Mouse (Mus musculus): ENCODE measurements around the gene Tfec.

Gene Tfec

GRCm38 (mm10) chr6:16898251-16898862 is at the start of gene Tfec:
TSS of gene Tfec (minus strand) at chr6:16898441.
- no peak for DNase-seq

GRCm38 (mm10) chr6:16947837-16948236 is 49.6 kb upstream of the Tfec start:
- no peak for DNase-seq

DNA sequence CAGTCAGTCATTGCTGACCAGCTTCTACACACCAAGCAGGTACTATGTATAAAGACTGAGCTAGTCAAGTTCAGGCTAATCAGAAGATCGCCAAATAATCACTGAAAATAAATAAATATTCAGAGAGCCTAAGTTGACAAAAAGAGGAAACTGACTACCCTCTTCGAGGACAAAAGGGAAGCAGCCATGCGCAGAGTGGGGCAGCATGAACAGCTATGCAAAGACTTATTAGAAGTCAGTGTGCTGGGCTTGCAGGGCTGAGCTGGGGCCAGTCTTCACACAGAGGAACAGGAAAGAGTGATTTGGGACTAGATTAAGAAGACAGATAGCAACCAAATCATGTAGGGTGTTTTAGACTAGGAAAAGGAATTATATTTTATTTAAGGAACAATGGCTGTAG is 45.3 kb upstream of the Tfec start:
- DNase-seq: no peak

DNA sequence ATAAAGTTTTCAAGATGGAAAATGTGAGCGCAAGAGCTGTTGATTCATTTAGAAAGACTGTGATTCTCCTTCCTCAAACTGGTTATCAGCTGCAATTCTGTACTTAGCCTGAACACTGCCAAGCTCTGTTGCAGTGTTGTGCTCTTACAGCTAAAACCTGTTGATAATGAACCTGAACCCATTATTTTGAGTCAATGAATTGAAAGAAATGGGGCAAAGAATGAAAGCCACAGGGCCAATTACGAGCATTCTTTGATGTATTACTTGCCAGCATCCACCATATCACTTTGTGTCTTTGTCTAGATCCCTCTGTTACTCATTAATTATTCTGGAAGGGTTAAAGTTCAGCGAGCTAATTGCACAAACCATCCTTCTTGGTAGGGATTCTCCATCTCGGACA is 44.2 kb upstream of the Tfec start:
- DNase-seq: no peak

GRCm38 (mm10) chr6:16931059-16931458 is 32.8 kb upstream of the Tfec start:
- no peak for DNase-seq

DNA sequence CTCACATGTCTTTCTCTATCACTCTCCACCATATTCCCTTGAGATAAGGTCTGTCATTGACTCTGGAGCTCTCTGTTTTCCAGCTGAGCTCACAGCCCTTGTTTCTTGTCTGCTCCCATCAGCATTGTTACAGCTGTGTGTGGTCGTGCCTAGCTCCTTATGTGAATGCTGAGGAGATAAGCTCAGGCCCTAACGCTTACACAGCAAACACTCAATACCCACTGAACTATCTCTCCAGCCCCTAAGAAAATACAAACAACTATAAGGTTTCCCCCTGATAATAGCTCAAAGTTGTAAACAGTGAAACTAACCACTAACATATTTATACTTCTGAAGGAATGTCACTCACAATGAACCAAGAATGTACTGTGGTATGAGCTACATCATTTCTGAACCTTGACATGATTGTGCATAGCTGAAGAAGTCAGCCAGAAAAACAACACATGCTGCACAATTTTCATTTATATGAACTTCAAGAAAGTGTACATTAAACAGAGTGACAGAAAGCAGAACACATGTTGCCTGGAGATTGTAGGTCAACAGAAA is 21.9 kb upstream of the Tfec start:
- DNase-seq: no peak

- no peak for DNase-seq
Measured at GRCm38 (mm10) chr6:16891819-16892218, 6.4 kb downstream of the Tfec start.

DNA sequence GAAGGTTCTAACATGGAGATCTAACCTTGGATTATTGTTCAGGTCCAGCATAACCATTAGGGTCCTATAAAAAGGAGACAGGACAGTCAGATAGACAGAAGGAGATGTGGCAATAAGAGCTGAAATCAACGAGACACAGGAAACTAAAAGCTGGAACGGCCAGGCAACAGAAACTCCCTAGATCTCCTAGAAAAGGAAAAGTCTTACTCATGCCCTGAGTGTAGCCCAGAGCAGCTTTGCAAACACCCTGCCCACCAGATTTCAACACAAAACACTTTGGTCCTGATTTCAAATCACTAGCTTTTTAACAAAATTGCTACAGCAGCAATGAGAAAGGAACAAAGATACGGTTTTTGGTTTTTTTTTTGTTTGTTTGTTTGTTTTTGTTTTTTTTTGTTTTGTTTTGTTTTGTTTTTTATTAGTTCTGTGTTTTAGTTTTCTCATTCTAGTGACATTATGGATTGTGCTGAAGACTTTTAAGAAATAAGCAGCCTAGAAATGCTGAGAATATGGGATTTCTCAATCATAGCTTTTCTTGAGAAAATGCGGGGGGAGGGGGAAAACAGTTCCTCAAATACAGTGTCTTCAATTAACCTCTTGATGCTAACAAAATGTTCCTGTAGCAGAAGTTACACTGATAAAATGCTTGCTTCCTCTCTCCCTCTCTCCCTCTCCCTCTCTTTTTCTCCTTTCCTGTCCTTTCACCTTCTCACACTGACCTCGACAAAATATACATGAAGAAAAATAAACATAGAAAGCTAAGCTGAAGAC is 14.5 kb downstream of the Tfec start:
- peak; percentile 7 for DNase-seq

DNA sequence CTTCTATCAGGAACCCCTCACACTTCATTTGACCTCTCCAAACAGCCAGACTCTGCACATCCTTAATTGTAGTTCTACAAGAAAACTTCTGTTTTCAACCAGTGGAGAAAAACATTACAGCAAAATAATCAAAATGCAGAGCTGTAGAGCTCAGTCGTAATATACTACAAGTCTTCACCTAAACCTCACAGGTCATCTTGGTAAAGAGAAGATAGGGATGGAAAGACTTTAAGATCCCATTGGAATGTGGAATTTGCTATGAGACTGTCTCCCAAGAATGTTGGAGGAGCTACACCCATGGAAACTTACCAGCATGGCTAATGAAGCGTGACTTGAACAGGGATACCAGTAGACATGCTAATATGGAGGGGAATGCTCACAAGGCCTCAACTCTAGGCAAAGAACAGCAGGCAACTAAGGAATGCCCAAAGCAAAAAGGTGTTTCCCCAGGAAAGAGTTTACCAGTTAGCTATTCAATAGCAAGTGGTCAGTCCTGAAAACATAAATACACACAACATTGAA is 24.2 kb downstream of the Tfec start:
- DNase-seq: no peak

GRCm38 (mm10) chr6:16870067-16870466 is 28.2 kb downstream of the Tfec start:
- no peak for DNase-seq

DNA sequence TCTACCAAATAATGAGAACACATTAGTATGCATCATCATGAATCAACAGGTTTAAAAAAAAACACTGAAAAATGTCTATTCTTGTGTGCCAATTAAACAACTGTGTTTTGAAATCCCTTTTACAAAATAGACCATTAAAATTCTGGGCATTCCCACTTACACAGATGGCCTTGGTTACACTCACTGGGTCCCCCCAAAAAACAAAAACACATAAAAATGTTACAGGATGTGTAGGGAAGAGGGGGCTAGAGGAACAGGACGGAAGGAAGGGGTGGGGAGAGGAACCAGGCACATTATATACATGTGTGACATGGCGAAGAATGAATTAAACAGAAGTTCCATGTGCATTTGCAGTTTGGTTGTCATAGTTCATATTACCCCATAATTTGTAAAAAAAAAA is 29.9 kb downstream of the Tfec start:
- no peak for DNase-seq

DNA sequence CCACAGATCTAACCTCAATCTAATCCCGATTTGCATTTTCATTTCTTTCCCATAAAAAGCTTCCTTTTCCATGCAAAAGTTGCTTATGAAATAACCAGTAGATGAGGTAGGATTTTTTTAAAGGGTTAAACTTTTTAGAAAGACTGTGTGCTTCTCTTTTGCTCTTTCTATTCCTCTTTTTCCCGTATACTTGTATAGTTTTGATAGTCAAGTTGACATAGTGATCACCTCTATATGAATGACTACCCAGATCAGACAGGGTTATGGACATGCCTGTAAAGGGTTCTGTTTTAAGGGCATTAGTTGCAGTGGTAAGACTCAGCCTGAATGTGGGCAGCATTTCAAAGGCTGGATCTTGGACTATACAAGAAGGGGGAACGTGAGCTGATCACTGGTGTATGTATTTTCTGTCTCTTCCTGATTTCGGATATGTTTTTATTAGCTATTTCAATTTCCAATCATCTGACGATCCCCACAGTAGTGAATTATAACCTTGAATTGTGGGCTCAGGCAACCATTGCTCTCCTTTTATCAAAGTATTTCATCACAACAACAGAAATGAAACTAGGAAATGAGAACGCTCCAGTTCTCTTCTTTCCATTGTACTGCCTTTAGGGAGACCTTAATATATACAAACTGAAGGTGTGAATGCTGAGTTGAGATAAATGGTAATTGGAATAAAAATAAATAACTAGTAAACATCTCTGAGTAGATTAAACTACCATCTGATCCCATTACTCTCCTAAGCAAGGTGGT is 35.3 kb downstream of the Tfec start:
- DNase-seq: no peak

- DNase-seq: no peak
Measured at GRCm38 (mm10) chr6:16862050-16862449, 36.2 kb downstream of the Tfec start.

- no peak for DNase-seq
Measured at GRCm38 (mm10) chr6:16855879-16856545, 42.2 kb downstream of the Tfec start.

DNA sequence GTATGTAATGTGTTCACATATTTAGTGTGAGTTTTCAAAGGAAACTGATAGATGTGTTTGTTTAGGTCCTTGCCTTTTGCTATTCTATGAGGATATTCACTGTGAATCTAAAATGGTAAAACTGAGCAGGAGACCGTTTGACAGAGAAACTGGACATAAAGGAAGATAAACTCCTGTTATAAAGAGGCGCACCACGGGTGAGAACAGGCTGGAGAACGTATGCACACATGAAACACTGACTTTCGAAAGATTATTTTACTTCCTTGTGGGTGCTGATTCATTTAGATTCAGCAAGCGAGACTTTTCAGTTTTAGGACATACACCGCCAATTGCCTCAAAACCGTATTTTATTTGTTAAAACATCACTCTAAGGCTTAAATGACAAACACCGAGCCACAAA is 43.3 kb downstream of the Tfec start:
- DNase-seq: no peak

DNA sequence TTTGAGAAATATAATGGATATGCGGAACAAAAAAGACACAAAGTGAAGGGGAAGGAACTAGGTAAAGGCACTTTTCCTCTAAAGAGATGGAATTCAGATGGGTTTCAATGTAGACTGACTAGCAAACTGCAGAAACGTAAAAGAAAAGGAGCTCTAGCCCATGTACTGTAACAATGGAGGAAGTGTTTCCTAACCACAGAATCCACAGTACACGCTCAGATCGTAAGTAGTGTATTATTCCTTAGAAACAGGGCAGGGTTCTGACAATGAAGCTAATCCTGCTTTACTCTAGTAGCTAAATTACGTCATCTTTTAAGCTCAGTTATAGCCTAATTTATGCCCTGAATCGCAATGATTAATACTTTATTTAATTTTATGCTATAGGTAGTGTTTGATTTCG is 51.7 kb downstream of the Tfec start:
- DNase-seq: no peak

DNA sequence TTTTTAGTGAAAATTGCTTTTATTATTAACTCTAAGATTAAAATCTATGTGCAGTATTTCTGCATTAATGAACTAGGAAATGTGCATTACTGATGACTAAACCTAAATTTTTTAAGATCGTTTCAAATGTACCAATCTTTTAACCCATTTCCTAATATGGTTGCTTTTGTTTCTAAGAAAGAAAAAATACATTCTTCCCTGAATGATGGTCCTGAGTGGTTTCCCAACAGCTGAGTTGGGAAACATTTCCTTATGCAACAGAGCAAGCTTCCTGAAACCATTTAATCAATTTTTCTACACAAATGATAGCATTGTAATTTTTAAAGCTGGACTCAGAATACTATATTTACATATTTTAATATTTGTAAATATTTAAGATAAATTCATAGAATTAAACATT is 62.6 kb downstream of the Tfec start:
- no peak for DNase-seq

- no peak for DNase-seq
Measured at GRCm38 (mm10) chr6:16828304-16828703, 69.9 kb downstream of the Tfec start.

GRCm38 (mm10) chr6:16821985-16822384 is 76.3 kb downstream of the Tfec start:
- no peak for DNase-seq

DNA sequence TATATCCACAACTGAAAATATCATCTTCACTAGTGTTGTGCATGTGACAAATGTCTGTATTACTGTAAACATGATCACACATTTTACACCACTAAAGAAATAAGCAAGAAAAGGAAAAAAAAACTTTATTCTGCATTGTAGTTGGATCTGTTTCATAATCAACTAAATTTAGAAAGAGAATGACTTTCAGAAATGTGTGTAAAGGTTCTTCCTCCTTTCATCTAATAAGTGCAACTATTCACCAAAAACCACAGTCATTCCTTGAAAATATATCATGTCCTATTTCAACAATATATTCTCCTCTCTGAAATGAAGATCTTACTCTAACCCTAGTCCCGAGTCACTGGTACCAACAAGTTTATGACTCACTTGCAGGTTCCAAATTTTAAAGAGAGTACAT is 91.9 kb downstream of the Tfec start:
- no peak for DNase-seq

GRCm38 (mm10) chr6:16797669-16798068 is 100.6 kb downstream of the Tfec start:
- peak; percentile 17 for DNase-seq

DNA sequence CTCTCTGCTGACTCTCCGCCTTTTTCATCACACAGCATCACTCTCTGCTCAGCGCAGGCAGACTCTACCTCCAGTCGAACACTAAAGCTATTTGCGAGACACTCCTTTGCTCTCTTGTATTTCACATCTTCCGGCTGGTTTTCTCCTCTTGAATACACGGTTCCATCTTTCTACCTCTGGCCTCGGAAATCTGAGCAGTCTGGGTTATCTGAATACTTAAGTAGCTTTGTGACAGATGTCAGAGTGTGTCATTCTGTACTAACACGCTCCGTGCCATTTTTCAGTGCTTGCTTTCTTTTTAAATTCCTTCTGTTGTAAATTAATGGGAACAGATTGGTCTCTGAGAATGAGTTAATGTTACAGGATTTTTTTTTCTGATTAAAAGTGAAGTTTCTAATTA is 101.3 kb downstream of the Tfec start:
- DNase-seq: no peak

- no peak for DNase-seq
Measured at GRCm38 (mm10) chr6:16794036-16794435, 104.2 kb downstream of the Tfec start.
